In genomic region chr2:162776542-162776941, GRCm38 (mm10) we compare ENCODE assay signal across 22 mouse cellular contexts.
DNase-seq lines count a peak whose midpoint lies in the region; ATAC-seq lines count a peak whose summit lies in the region.
"Had no signal": no experiment of that assay in that cellular context is flagged by ENCODE, and none has a peak within 500 bp of the region (broad histone marks: within the 10 kb centered on the region; RNA-seq: fewer than 3 reads in every experiment).

No protein-coding gene starts in this region.

- DNase-seq in left cerebral cortex, adult 11 months (ENCODE audit: low spot score): peak; percentile 43
- no peak for DNase-seq in left cerebral cortex, postnatal 4 days
- DNase-seq in layer of hippocampus, adult 8-10 months (ENCODE audit: low spot score in 2 of 2): peak; percentile 26 to 27
- DNase-seq in left cerebral cortex, postnatal 10 days (ENCODE audit: extremely low spot score in 1 of 2, low spot score in 2 of 2): peak; percentile 37 to 44
- peak; percentile 40 to 73 for DNase-seq in right cerebral cortex, postnatal 36 days (ENCODE audit: low spot score in 2 of 2)
- DNase-seq in thymus, postnatal 0 days (ENCODE audit: low spot score): no peak
- no peak for DNase-seq in lung, postnatal 10 days
- DNase-seq: adrenal gland, adult 8-10 months; cerebellum, adult 11-12 months; cerebellum, postnatal 36 days; heart, postnatal 36 days; kidney, postnatal 10 days; liver, embryonic 13.5 days; midbrain, embryonic 14.5 days; retina, postnatal 1 day; thymus, adult 2 months had no signal

- H3K27ac ChIP-seq in heart, embryonic 12.5 days (ENCODE audit: poor library complexity, severe bottlenecking): no peak overlapping the region
- H3K27ac ChIP-seq: heart, embryonic 13.5 days; liver, embryonic 13.5 days; lung, embryonic 15.5 days had no signal

- H3K9ac ChIP-seq in heart, embryonic 12.5 days: no peak overlapping the region
- H3K9ac ChIP-seq: heart, embryonic 13.5 days; liver, embryonic 13.5 days; lung, embryonic 15.5 days had no signal

- H3K9me3 ChIP-seq in heart, embryonic 12.5 days (replicated peaks): no peaks in the 10 kb centered on the region
- H3K9me3 ChIP-seq: heart, embryonic 13.5 days; liver, embryonic 13.5 days; lung, embryonic 15.5 days had no signal

- no peaks in the 10 kb centered on the region for H3K27me3 ChIP-seq in heart, embryonic 12.5 days (replicated peaks)
- H3K27me3 ChIP-seq: heart, embryonic 13.5 days; liver, embryonic 13.5 days; lung, embryonic 15.5 days had no signal

- no peak overlapping the region for H3K4me3 ChIP-seq in heart, embryonic 12.5 days
- H3K4me3 ChIP-seq: heart, embryonic 13.5 days; liver, embryonic 13.5 days; lung, embryonic 15.5 days had no signal

- WGBS in heart, embryonic 12.5 days: 77% methylated on average over 5 of the region's 5 CpGs

- intact Hi-C loops in left cerebral cortex, postnatal 4 days (cut with DNase I): no loop called here
- intact Hi-C loops in left cerebral cortex, postnatal 10 days (cut with DNase I): no loop called here

- no peaks in the 10 kb centered on the region for H3K36me3 ChIP-seq in heart, embryonic 12.5 days
- H3K36me3 ChIP-seq: heart, embryonic 13.5 days; liver, embryonic 13.5 days; lung, embryonic 15.5 days had no signal

- no peak overlapping the region for H3K4me2 ChIP-seq in heart, embryonic 12.5 days
- H3K4me2 ChIP-seq: heart, embryonic 13.5 days; liver, embryonic 13.5 days; lung, embryonic 15.5 days had no signal

- no peaks in the 10 kb centered on the region for H3K4me1 ChIP-seq in heart, embryonic 12.5 days (replicated peaks)
- H3K4me1 ChIP-seq: heart, embryonic 13.5 days; liver, embryonic 13.5 days; lung, embryonic 15.5 days had no signal

- no peak for ATAC-seq in heart, embryonic 12.5 days (ENCODE audit: insufficient number of reproducible peaks, low FRiP score)
- ATAC-seq: forebrain, embryonic 16.5 days; hindbrain, embryonic 16.5 days; intestine, postnatal 0 days had no signal

Comparison
In these comparisons a context has a peak if more than half of its experiments do, and no peak if none do; other contexts are left out.
1. DNase-seq: peak in left cerebral cortex, adult 11 months (single experiment), layer of hippocampus, adult 8-10 months (2 of 2), left cerebral cortex, postnatal 10 days (2 of 2) and right cerebral cortex, postnatal 36 days (2 of 2); none in left cerebral cortex, postnatal 4 days (single experiment), thymus, postnatal 0 days (single experiment) and lung, postnatal 10 days (single experiment).